Mouse (Mus musculus) neural tube, embryonic 11.5 days (tissue): ENCODE results near the gene Zfp704. TPM values are rescaled to one million over a fixed set of nuclear protein-coding genes. Genes with fewer than 3 reads are reported as not detected.
A peak's percentile ranks its signal among the peaks of the same experiment; 100 is the strongest.

ENCODE experiments used
- ATAC-seq: fragments of 200-750 bp; cut with Nextera tagmentation; 2 replicates; pipeline ENCODE4 v1.8.0; 2017; ENCODE audit warnings: moderate number of reproducible peaks, mild to moderate bottlenecking, moderate TSS enrichment, moderate library complexity; ENCODE audit not compliant: insufficient read depth, low FRiP score, low TSS enrichment
- DNase-seq: peaks from one replicate; pipeline ENCODE4 v3.0.0-alpha.2; 2015; ENCODE audit warnings: low spot score
- H3K27ac ChIP-seq: fragments of 300-500 bp; sonication (generic); 2 replicates; pipeline ENCODE4 v1.5.1; 2014; ENCODE audit warnings: low read depth, mild to moderate bottlenecking, low read length
- H3K27me3 ChIP-seq: fragments of 300-500 bp; sonication (generic); 2 replicates; pipeline ENCODE4 v1.6.1; 2014; ENCODE audit warnings: mild to moderate bottlenecking, low read length, mixed read lengths; ENCODE audit not compliant: control insufficient read depth, insufficient read depth
- H3K36me3 ChIP-seq: fragments of 300-500 bp; sonication (generic); 2 replicates; pipeline ENCODE4 v1.6.1; 2014; ENCODE audit warnings: mild to moderate bottlenecking, low read length, moderate library complexity, mixed read lengths; ENCODE audit not compliant: control insufficient read depth, insufficient read depth
- H3K4me1 ChIP-seq: fragments of 300-500 bp; sonication (generic); 2 replicates; pipeline ENCODE4 v1.6.1; 2014; ENCODE audit warnings: low read length, mixed read lengths; ENCODE audit not compliant: control insufficient read depth, insufficient read depth
- H3K4me2 ChIP-seq: fragments of 300-500 bp; sonication (generic); 2 replicates; pipeline ENCODE4 v1.6.1; 2014; ENCODE audit warnings: low read depth, mild to moderate bottlenecking, moderate library complexity
- H3K4me3 ChIP-seq: fragments of 300-500 bp; sonication (generic); 2 replicates; pipeline ENCODE4 v1.5.1; 2014; ENCODE audit warnings: low read depth, low read length
- H3K9ac ChIP-seq: fragments of 300-500 bp; sonication (generic); 2 replicates; pipeline ENCODE4 v1.6.1; 2014; ENCODE audit warnings: mild to moderate bottlenecking, low read length
- H3K9me3 ChIP-seq: fragments of 300-500 bp; sonication (generic); 2 replicates; pipeline ENCODE4 v1.6.1; 2016; ENCODE audit warnings: low read length; ENCODE audit not compliant: control insufficient read depth
- WGBS: fragments of 180-500 bp; shearing (Covaris S2); extraction: QIAGEN DNeasy Blood & Tissue Kit; methylation state at CpG from one replicate; pipeline ENCODE4 v1.1.7; 2014; 5-methylcytosine and 5-hydroxymethylcytosine counted together
- polyA plus RNA-seq: library from polyadenylated mRNA; unstranded; fragments of >200 nt; fragmentation: Nextera tagmentation; extraction: Ambion mirVana; gene quantifications from 2 replicates; pipeline ENCODE4 v1.2.1, GENCODE M21; 2014

Zfp704 gene
- polyA plus RNA-seq, 1 experiment from 2014 or later = 6.3 TPM

DNA sequence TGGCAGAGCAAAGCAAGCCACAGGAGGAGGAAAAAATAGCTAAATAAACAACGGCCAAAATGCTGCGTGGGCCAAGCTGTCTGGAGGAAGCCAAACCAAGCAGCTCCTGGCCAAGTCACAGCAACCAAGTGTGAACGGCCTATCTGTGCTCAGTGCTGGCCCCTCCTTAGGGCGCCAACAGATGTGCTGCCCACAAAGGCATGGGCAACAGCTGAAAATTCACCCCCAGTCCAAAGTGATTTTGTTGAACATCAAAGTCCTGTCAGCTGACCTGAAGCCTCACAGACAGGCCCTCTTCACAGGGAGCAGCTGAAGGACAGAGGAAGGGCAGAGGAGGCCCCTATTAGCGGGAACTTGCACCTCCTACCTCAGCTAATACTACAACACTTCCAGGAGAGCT lies 148.2 kb downstream of the Zfp704 start:
- Histone ChIP-seq H3K9ac (no peak overlapping the region), H3K4me3 (no peak overlapping the region), H3K27me3 (no peaks in the 10 kb centered on the region), H3K4me1 (no peaks in the 10 kb centered on the region), H3K4me2 (no peak overlapping the region), H3K36me3 (no peaks in the 10 kb centered on the region), H3K9me3 (peaks cover 2% of the 10 kb centered on the region; the same call in 1 of the 2 replicates), H3K27ac (no peak overlapping the region)
- DNase-seq (no peak), ATAC-seq (no peak)
- WGBS = 87% methylated on average over 5 of the region's 5 CpGs

DNA sequence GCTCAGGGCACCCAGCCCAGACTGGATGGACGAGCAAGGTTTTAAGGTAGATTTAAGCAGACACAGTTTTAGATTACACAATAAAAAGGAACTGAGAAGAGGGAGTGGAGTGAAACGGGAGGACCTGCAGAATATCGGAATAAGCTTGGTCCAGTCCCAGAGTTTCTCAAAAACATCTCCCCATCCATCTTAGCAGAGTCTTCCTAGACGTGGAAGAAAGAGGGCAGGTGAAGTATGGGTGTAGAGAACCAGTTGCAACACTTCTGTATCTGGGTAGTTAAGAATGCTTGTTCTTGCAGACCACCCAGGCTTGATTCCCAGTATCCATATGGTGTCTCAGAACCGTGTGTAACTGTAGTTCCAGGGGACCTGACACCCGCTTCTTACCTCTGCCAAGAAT lies 149.6 kb downstream of the Zfp704 start:
- Histone ChIP-seq H3K27ac (no peak overlapping the region), H3K36me3 (no peaks in the 10 kb centered on the region), H3K9ac (no peak overlapping the region), H3K27me3 (no peaks in the 10 kb centered on the region), H3K4me1 (no peaks in the 10 kb centered on the region), H3K4me3 (no peak overlapping the region), H3K9me3 (peaks cover 2% of the 10 kb centered on the region; the same call in 1 of the 2 replicates), H3K4me2 (no peak overlapping the region)
- ATAC-seq (no peak), DNase-seq (no peak)
- 89% methylated on average over 6 of the region's 6 CpGs for WGBS

DNA sequence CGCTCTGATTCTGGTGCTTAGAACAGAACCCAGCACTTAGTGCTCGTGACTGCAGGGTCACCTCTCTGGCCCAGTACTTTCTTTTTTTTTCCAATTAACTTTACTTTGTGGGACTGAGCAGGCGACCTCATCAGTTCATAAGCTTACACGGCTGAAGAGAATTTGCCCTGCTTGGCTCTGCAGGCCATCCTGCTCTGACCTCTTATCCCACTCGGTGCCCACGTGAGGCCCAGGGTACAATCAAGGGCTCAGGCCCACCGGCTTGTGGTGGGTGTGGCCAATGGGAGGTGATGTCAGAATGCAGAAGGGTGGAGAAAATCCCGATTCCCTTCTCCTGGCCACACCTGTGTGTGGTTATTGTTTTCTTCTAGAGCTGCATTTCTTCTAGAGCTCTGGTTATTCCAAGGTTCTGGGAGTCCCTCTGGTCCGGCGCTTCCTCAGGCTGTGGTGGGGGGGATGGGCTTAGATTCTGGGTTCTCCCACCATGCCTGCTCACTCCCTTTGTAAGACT lies 153.4 kb downstream of the Zfp704 start:
- H3K36me3 ChIP-seq = no peaks in the 10 kb centered on the region
- no peak overlapping the region for H3K27ac ChIP-seq
- ATAC-seq (no peak), DNase-seq (no peak)
- 75% methylated on average over 10 of the region's 10 CpGs for WGBS
- no peak overlapping the region for H3K4me3 ChIP-seq
- H3K27me3 ChIP-seq = no peaks in the 10 kb centered on the region
- H3K4me1 ChIP-seq = no peaks in the 10 kb centered on the region
- H3K9me3 ChIP-seq = no peaks in the 10 kb centered on the region
- H3K9ac ChIP-seq = no peak overlapping the region
- H3K4me2 ChIP-seq = no peak overlapping the region

DNA sequence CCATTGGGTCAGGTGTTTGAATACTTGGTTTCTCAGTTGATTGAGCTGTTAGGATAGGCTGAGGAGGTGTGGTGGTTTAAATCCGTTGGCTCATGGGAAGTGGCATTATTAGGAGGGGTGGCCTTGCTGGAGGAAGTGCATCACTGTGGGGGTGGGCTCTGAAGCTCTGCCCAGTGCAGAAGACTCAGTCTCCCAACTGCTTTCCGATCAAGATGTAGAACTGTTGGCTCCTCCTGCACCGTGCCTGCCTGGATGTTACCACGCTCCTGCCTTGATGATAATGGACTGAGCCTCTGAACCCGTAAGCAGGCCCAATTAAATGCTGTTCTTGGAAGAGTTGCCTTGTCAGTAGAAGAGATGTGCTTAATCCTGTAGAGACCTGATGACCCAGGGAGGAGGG lies 154.5 kb downstream of the Zfp704 start:
- H3K9me3 ChIP-seq = no peaks in the 10 kb centered on the region
- H3K27ac ChIP-seq = no peak overlapping the region
- WGBS = 96% methylated on average over 5 of the region's 5 CpGs
- ATAC-seq (no peak), DNase-seq (no peak)
- H3K4me2 ChIP-seq = no peak overlapping the region
- H3K4me1 ChIP-seq = no peaks in the 10 kb centered on the region
- H3K36me3 ChIP-seq = no peaks in the 10 kb centered on the region
- no peaks in the 10 kb centered on the region for H3K27me3 ChIP-seq
- H3K9ac ChIP-seq = no peak overlapping the region
- H3K4me3 ChIP-seq = no peak overlapping the region

DNA sequence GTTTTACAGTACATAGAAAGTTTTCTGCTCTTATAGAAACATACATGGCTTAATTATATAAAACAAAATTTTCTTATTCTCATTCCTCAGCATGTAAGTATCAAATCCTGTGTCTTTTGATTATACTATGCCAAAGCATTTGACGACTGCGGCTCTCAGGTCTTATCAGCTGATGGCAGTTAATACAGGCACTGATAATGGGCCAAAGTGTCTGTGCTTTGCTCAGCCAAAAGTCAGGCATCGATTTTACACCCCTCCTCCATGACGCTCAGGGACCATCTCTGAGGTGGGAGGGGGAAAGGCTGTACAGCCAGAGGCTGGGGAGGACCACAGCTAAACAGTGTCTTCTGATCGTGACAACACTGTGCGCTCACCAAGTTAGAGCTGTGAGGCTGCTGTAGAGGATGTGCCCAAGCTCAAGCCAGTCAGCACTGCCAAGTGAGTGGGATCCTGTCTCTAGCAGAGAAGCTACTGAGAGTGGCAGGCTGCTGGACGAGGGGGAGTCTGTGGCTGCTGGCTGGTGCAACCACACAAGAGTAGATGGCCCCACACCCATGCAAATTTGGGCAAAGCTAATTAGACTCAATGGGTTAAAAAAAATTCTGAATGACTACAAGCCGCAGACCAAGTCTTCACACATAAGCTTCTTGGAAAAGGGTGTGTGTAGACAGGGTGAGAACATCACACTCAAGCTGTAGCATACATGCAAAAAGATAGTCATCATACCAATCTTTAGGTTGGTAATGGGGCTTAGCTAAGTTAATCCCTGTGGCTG lies 155.1 kb downstream of the Zfp704 start:
- Histone ChIP-seq H3K4me3 (no peak overlapping the region), H3K9ac (no peak overlapping the region), H3K9me3 (no peaks in the 10 kb centered on the region), H3K36me3 (no peaks in the 10 kb centered on the region), H3K27ac (no peak overlapping the region), H3K27me3 (no peaks in the 10 kb centered on the region), H3K4me2 (no peak overlapping the region), H3K4me1 (no peaks in the 10 kb centered on the region)
- DNase-seq (no peak), ATAC-seq (no peak)
- WGBS = 88% methylated on average over 8 of the region's 8 CpGs

DNA sequence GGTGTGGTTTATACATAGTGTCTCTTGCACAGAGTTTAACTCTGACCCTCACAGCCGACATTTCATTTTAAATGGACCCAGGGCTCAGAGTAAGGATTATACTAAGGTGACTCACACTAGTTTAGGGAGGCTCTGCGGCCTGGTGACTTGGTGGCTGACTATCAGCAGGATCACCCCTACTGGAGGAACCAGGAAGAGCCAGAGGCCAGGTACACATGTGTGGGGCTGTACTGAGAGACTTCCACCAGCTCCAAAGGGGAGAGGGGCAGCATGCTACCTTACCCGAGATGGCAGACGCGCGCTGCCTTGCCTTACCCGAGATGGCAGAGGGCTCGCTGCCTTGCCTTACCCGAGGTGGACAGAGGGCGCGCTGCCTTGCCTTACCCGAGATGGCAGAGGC lies 159.4 kb downstream of the Zfp704 start:
- H3K27ac ChIP-seq = no peak overlapping the region
- ATAC-seq = no peak

DNA sequence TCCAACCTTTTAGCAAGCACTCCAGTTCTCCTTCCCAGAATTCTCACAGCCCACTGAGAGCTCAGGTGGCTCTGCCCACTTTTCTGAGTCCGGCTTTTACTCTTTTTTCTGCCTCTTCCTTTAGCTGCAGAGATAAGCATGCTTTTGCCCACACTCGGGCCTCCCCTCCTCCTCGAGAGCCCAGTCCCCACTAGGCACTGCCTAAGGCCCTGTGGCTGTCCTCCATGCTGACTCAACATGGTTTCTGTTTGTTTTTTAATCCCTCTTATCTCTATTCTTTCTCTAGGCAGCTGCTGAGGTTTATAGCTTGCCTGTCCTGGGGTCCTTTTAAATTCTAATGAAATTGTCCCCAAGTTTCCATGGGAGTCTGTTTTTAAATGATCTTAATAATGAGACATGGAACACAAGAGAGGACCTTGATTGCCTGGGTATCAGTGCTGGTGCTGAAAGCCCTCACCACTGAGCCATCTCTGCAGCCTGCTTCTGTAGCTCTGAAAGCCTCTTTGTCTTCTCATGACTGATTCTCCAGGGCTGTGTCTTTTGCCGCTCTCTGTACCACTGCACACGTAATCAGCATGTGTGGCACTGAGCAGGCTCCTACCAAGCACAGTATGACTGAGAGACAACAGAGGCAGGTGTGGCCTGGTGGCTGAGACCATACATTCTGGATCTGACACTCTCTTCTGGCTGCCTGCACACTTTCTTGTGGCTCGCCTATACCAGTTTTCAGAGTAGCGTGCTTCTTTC lies 160.5 kb downstream of the Zfp704 start:
- Histone ChIP-seq H3K36me3 (peaks cover 4% of the 10 kb centered on the region; the same call in 1 of the 2 replicates), H3K27ac (no peak overlapping the region), H3K9ac (no peak overlapping the region), H3K4me2 (no peak overlapping the region), H3K4me1 (no peaks in the 10 kb centered on the region), H3K4me3 (no peak overlapping the region), H3K9me3 (no peaks in the 10 kb centered on the region), H3K27me3 (no peaks in the 10 kb centered on the region)
- DNase-seq (peak; percentile 13), ATAC-seq (peak; percentile 41)
- WGBS = 66% methylated on average over 7 of the region's 7 CpGs

More for the DNA sequence above, 159.4 kb downstream of the Zfp704 start:
- no peaks in the 10 kb centered on the region for H3K4me1 ChIP-seq
- 97% methylated on average over 12 of the region's 12 CpGs for WGBS
- no peak overlapping the region for H3K9ac ChIP-seq
- no peaks in the 10 kb centered on the region for H3K27me3 ChIP-seq
- no peak for DNase-seq
- H3K9me3 ChIP-seq = no peaks in the 10 kb centered on the region
- H3K36me3 ChIP-seq = peaks cover 4% of the 10 kb centered on the region; the same call in 1 of the 2 replicates
- H3K4me2 ChIP-seq = no peak overlapping the region
- no peak overlapping the region for H3K4me3 ChIP-seq

DNA sequence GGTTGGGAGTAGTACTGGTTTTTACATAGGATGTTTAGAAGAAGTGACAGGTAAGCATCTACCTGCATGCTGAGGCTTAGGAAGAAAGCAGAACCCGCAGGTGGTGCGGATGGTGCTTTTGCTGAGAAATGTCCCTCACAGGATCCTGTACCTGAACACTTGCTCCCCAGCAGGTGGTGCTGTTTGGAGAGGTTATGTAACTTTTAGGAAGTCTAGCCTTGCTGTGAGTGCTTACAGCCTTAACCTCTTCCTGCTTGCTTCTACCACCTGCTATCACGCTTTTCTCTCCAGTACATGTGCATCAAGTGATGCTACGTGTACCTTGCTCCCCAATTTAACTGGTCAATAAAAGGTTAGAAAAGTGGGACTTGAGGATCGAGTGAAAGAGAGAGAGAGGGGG lies 161.3 kb downstream of the Zfp704 start:
- Histone ChIP-seq H3K36me3 (peaks cover 4% of the 10 kb centered on the region; the same call in 1 of the 2 replicates), H3K9me3 (no peaks in the 10 kb centered on the region), H3K4me2 (no peak overlapping the region), H3K27me3 (no peaks in the 10 kb centered on the region), H3K4me1 (no peaks in the 10 kb centered on the region), H3K27ac (no peak overlapping the region), H3K4me3 (no peak overlapping the region), H3K9ac (no peak overlapping the region)
- WGBS = 95% methylated on average over 5 of the region's 5 CpGs
- no peak for DNase-seq
- no peak for ATAC-seq
